Mouse (Mus musculus) CH12.LX (cell line): ENCODE data around the gene Eva1b. TPM values are rescaled to one million over a fixed set of nuclear protein-coding genes. Genes with fewer than 3 reads are reported as not detected.
"Not testable (repeated sequence)": the region's sequence is repeated elsewhere in the genome, so short reads cannot be mapped to it uniquely, and the experiment has no call there.

Experiments used
- DNase-seq: peaks from one replicate; pipeline ENCODE4 v3.0.0-alpha.2; 2013; ENCODE audit errors: extremely low read depth
- H3K27ac ChIP-seq: 2 replicates; pipeline ENCODE4 v1.5.1; 2012; ENCODE audit warnings: low read depth, mild to moderate bottlenecking, control low read depth, moderate library complexity; ENCODE audit not compliant: insufficient read depth
- H3K27me3 ChIP-seq: replicated peaks from 2 replicates; pipeline ENCODE3; 2012; ENCODE audit warnings: inconsistent platforms
- H3K36me3 ChIP-seq, 2 experiments: replicated peaks in 1 of 2; 2 replicates each; pipeline versions ENCODE3 to v1.6.1; 2012; ENCODE audit warnings: inconsistent platforms in 1 of 2, low read length in 1 of 2, mild to moderate bottlenecking in 1 of 2, mixed read lengths in 1 of 2, moderate library complexity in 1 of 2; ENCODE audit not compliant: control insufficient read depth in 1 of 2, insufficient read depth in 1 of 2
- H3K4me1 ChIP-seq, 2 experiments: 2 replicates each; pipeline ENCODE4 v1.6.1; 2012; ENCODE audit warnings: inconsistent platforms in 1 of 2, moderate library complexity in 1 of 2; ENCODE audit not compliant: insufficient read depth in 2 of 2, control insufficient read depth in 1 of 2
- H3K4me2 ChIP-seq: 2 replicates; pipeline ENCODE4 v1.6.1; 2012; ENCODE audit warnings: low read depth, mild to moderate bottlenecking, control low read depth; ENCODE audit not compliant: poor library complexity, insufficient read depth, severe bottlenecking
- H3K4me3 ChIP-seq, 3 experiments: fragments of 150-350 bp in 1 of 3; sonication (generic) in 1 of 3; replicated peaks in 1 of 3; 2 replicates each; pipeline versions ENCODE3 to v1.5.1; 2011 to 2012; ENCODE audit warnings: low read depth in 2 of 3, low read length in 2 of 3, mild to moderate bottlenecking in 2 of 3, moderate library complexity in 2 of 3, control low read depth in 1 of 3, improper control_type of control experiment in 1 of 3, inconsistent platforms in 1 of 3, mixed read lengths in 1 of 3; ENCODE audit not compliant: poor library complexity in 1 of 3
- H3K79me2 ChIP-seq: replicated peaks from 2 replicates; pipeline ENCODE4 v1.6.1; 2012; ENCODE audit warnings: mild to moderate bottlenecking, moderate library complexity; ENCODE audit not compliant: control insufficient read depth, poor library complexity, insufficient read depth, severe bottlenecking; ENCODE audit errors: extremely low read depth
- H3K9ac ChIP-seq: 2 replicates; pipeline ENCODE4 v1.6.1; 2012; ENCODE audit warnings: low read depth, mild to moderate bottlenecking, control low read depth, moderate library complexity; ENCODE audit not compliant: insufficient read depth
- H3K9me3 ChIP-seq: replicated peaks from 2 replicates; pipeline ENCODE3; 2012; ENCODE audit warnings: low read length, inconsistent platforms, mixed read lengths
- CHD1 ChIP-seq: IDR thresholded peaks from 2 replicates; pipeline ENCODE4 v1.6.1; 2012; ENCODE audit warnings: low read depth, low read length, improper control_type of control experiment, inconsistent platforms
- CHD2 ChIP-seq: IDR thresholded peaks from 2 replicates; pipeline ENCODE4 v1.6.1; 2011; ENCODE audit warnings: low read length, improper control_type of control experiment
- E2F4 ChIP-seq: IDR thresholded peaks from 2 replicates; pipeline ENCODE4 v1.6.1; 2011; ENCODE audit warnings: low read depth, low read length, improper control_type of control experiment; ENCODE audit not compliant: insufficient replicate concordance
- ELF1 ChIP-seq: IDR thresholded peaks from 2 replicates; pipeline ENCODE4 v1.6.1; 2014; ENCODE audit warnings: low read depth, mild to moderate bottlenecking, inconsistent platforms, low read length, improper control_type of control experiment
- HCFC1 ChIP-seq: IDR thresholded peaks from 2 replicates; pipeline ENCODE4 v1.6.1; 2012; ENCODE audit warnings: low read depth, mild to moderate bottlenecking, inconsistent platforms, low read length, improper control_type of control experiment
- JUND ChIP-seq: conservative IDR thresholded peaks from 2 replicates; pipeline ENCODE4 v1.6.1; 2011; ENCODE audit warnings: low read depth, low read length, improper control_type of control experiment
- KAT2A ChIP-seq: IDR thresholded peaks from 2 replicates; pipeline ENCODE4 v1.6.1; 2012; ENCODE audit warnings: low read length, improper control_type of control experiment, inconsistent platforms; ENCODE audit not compliant: insufficient replicate concordance
- MAFK ChIP-seq: IDR thresholded peaks from 2 replicates; pipeline ENCODE4 v1.6.1; 2011; ENCODE audit warnings: low read length, improper control_type of control experiment; ENCODE audit not compliant: insufficient replicate concordance
- MAX ChIP-seq: IDR thresholded peaks from 2 replicates; pipeline ENCODE4 v1.6.1; 2011; ENCODE audit warnings: low read length, improper control_type of control experiment
- POLR2A ChIP-seq: IDR thresholded peaks from 2 replicates; pipeline ENCODE4 v1.6.1; 2011; ENCODE audit warnings: low read depth, mild to moderate bottlenecking, improper control_type of control experiment, low read length
- TBP ChIP-seq: conservative IDR thresholded peaks from 2 replicates; pipeline ENCODE4 v1.6.1; 2011; ENCODE audit warnings: low read depth, low read length, improper control_type of control experiment
- TCF12 ChIP-seq: IDR thresholded peaks from 2 replicates; pipeline ENCODE4 v1.6.1; 2014; ENCODE audit warnings: low read depth, mild to moderate bottlenecking, inconsistent platforms, low read length, improper control_type of control experiment
- UBTF ChIP-seq: IDR thresholded peaks from 2 replicates; pipeline ENCODE4 v1.6.1; 2012; ENCODE audit warnings: low read depth, mild to moderate bottlenecking, inconsistent platforms, low read length, improper control_type of control experiment, moderate library complexity
- ZKSCAN1 ChIP-seq: IDR thresholded peaks from 2 replicates; pipeline ENCODE4 v1.6.1; 2012; ENCODE audit warnings: low read depth, inconsistent platforms, low read length, improper control_type of control experiment, borderline replicate concordance
- ZMIZ1 ChIP-seq: IDR thresholded peaks from 2 replicates; pipeline ENCODE4 v1.6.1; 2012; ENCODE audit warnings: low read depth, mild to moderate bottlenecking, inconsistent platforms, low read length, improper control_type of control experiment
- dilution Hi-C: fragments of 300-500 bp; cut with MboI; formaldehyde crosslinking; loops from 2 replicates; pipeline ENCODE4 v1.14.3; 2020; ENCODE audit warnings: low sequenced_read_pairs; ENCODE audit not compliant: extremely low pct_unique_long_range_greater_than_20kb, extremely low pct_ligation_motif_present
- in situ Hi-C: fragments of 300-500 bp; cut with MboI; formaldehyde crosslinking; loops from 3 replicates; pipeline ENCODE4 v1.14.3; 2019; ENCODE audit warnings: low sequenced_read_pairs, low pct_ligation_motif_present, low pct_unique_long_range_greater_than_20kb, mixed read lengths
- polyA plus RNA-seq: library from polyadenylated mRNA; unstranded; fragments of >175 nt; gene quantifications from 2 replicates; pipeline ENCODE4 v1.2.1, GENCODE M21; 2012; ENCODE audit warnings: low read depth; ENCODE audit not compliant: insufficient read length
- total RNA-seq, 2 experiments: library from RNA; depleted of rRNA; stranded (reverse); fragments of 300-350 nt in 1 of 2; fragments of >200 nt in 1 of 2; gene quantifications; 2 replicates each; pipeline ENCODE4 v1.2.3; 2012 to 2014

Eva1b gene
- total and polyA plus RNA-seq, 3 experiments = 0.97 to 4.3 (median 1.3) TPM

DNA sequence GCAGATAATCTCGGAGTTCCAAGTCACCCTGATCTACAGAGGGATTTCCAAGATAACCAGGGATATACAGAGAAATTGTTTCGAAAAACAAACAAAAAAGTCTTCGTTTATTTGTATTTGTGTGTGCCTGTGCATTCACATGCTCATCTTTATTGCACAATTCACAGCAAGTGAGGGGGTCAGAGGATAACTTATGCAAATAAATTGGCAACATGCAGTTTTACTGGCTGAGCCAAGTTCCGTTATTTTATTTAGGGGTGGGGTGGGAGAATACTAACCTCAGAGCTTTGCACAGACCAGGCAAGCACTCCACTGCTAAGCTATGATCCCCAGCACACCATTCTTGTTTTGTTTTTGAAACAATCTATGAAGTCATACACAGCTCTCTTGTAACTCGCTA, 26.3 kb downstream of the Eva1b start:
- Histone ChIP-seq H3K4me2 (no peak overlapping the region), H3K4me3 (no peak overlapping the region), H3K27ac (no peak overlapping the region), H3K9ac (no peak overlapping the region), H3K79me2 (peaks cover 5% of the 10 kb centered on the region; the same call in 1 of the 2 replicates), H3K36me3 (peaks cover 71 to 91% of the 10 kb centered on the region in 2 experiments), H3K4me1 (peaks cover 0 to 8% of the 10 kb centered on the region in 2 experiments; a peak in 2 of 4 replicates), H3K9me3 (no peaks in the 10 kb centered on the region), H3K27me3 (no peaks in the 10 kb centered on the region)
- DNase-seq = no peak
- no peak for TF ChIP-seq POLR2A
- TF ChIP-seq MAFK = no peak
- no peak for TF ChIP-seq CHD2
- no peak for TF ChIP-seq TBP
- no peak for TF ChIP-seq HCFC1
- TF ChIP-seq MAX = no peak
- no peak for TF ChIP-seq KAT2A
- TF ChIP-seq ELF1 = no peak
- TF ChIP-seq UBTF = no peak
- TF ChIP-seq ZMIZ1 = no peak
- no peak for TF ChIP-seq CHD1
- TF ChIP-seq JUND = no peak
- TF ChIP-seq ZKSCAN1 = no peak
- TF ChIP-seq TCF12 = no peak
- no peak for TF ChIP-seq E2F4
- in situ Hi-C loops = no loop called here
- dilution Hi-C loops = no loop called here

DNA sequence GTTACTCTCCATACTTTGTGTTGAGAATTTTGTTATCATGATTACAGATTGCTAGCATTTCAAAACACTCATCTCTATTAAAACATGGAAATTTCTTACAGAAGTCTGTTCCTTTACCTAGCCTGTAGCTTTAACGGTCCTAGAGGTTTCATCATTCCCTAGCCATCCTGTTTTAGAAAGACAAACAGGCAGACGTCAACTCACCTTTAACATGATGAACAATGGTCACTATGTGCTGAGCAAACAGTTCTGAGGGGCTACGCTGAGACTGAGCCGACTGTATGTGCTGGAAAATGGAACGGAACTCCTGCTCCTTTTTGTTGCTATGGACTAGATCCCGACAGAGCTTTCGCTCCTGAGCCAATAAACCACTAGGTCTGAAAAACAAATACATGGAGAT, 28.4 kb downstream of the Eva1b start:
- H3K4me1 ChIP-seq, H3K27me3 ChIP-seq, H3K4me3 ChIP-seq, H3K4me2 ChIP-seq, in situ Hi-C loops, H3K9me3 ChIP-seq, dilution Hi-C loops, H3K9ac ChIP-seq, H3K27ac ChIP-seq, DNase-seq: not testable (repeated sequence)
- Histone ChIP-seq H3K79me2 (peaks cover 21% of the 10 kb centered on the region), H3K36me3 (peaks cover 71 to 92% of the 10 kb centered on the region in 2 experiments)
